Mouse (Mus musculus): ENCODE results near the gene Slc7a15. TPM values are rescaled to one million over a fixed set of nuclear protein-coding genes. Genes with fewer than 3 reads are reported as not detected.

Slc7a15 gene
- polyA plus RNA-seq, 1 experiment from 2014 or later, result not detected

DNA sequence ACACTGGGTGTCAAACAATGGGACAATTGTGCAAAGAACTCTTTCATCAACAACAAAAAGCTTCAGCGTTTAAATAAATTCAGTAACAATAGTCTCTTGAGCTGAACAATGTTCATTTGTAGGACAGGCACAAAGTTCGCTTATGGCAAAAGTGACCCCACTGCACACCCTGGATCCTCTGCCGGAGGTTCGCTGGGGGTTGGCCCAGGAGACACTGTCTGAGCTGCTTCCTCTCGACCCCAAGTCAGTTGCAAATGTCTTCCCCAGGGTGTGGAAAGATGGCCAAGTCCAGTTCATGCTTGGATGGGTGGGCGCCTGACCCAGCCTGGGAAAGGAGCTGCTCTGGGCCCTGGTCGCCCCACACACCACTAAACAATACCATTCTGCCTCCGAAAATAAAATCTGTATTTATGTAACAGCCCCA, 100.7 kb downstream of the Slc7a15 start:
- H3K4me3 ChIP-seq (ENCODE audit: low read depth, low read length), result peak overlapping the region; percentile 93
- H3K36me3 ChIP-seq (ENCODE audit: control insufficient read depth, insufficient read depth, low read length), result no peaks in the 10 kb centered on the region
- ATAC-seq (ENCODE audit: low read depth) (no peak), DNase-seq (ENCODE audit: low spot score) (no peak)
- peak overlapping the region; percentile 100 for H3K9ac ChIP-seq (ENCODE audit: low read depth, low read length)
- H3K27me3 ChIP-seq (replicated peaks; ENCODE audit: control insufficient read depth, insufficient read depth, low read length), result no peaks in the 10 kb centered on the region
- H3K4me1 ChIP-seq (ENCODE audit: control insufficient read depth, insufficient read depth, low read length), result peaks cover 28% of the 10 kb centered on the region
- H3K4me2 ChIP-seq (ENCODE audit: low read depth, low read length), result peak overlapping the region; percentile 91
- WGBS, result 14% methylated on average over 8 of the region's 8 CpGs
- H3K27ac ChIP-seq (replicated peaks; ENCODE audit: low read depth, low read length), result peak overlapping the region; percentile 100
- H3K9me3 ChIP-seq (ENCODE audit: control insufficient read depth, low read length), result no peaks in the 10 kb centered on the region

DNA sequence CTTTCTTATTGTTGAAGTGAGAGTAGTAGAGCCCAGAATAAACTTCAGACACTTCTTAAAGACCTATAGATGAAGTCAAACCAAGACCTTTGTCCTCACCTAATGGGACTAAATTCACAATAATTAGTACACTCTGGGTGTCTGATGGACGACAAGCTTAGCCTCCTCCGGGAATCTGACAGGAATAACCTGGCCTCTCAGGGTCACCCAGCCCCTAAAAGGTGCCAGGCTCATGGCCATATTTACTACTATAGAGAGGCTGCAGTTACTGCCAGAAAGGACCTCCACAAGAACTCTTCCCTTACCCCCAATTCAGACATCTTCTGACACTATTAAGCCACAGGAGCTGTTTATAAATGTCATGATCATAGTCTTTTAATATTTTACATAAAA, 101.6 kb downstream of the Slc7a15 start:
- DNase-seq (ENCODE audit: low spot score) (no peak), ATAC-seq (ENCODE audit: low read depth) (no peak)
- WGBS, result 22% methylated on average over 2 of the region's 2 CpGs
- no peaks in the 10 kb centered on the region for H3K36me3 ChIP-seq (ENCODE audit: control insufficient read depth, insufficient read depth, low read length)
- no peaks in the 10 kb centered on the region for H3K27me3 ChIP-seq (replicated peaks; ENCODE audit: control insufficient read depth, insufficient read depth, low read length)
- peak overlapping the region; percentile 100 for H3K27ac ChIP-seq (replicated peaks; ENCODE audit: low read depth, low read length)
- H3K9ac ChIP-seq (ENCODE audit: low read depth, low read length), result peak overlapping the region; percentile 52
- H3K4me3 ChIP-seq (ENCODE audit: low read depth, low read length), result peak overlapping the region; percentile 93
- peak overlapping the region; percentile 91 for H3K4me2 ChIP-seq (ENCODE audit: low read depth, low read length)
- peaks cover 28% of the 10 kb centered on the region for H3K4me1 ChIP-seq (ENCODE audit: control insufficient read depth, insufficient read depth, low read length)
- H3K9me3 ChIP-seq (ENCODE audit: control insufficient read depth, low read length), result no peaks in the 10 kb centered on the region

DNA sequence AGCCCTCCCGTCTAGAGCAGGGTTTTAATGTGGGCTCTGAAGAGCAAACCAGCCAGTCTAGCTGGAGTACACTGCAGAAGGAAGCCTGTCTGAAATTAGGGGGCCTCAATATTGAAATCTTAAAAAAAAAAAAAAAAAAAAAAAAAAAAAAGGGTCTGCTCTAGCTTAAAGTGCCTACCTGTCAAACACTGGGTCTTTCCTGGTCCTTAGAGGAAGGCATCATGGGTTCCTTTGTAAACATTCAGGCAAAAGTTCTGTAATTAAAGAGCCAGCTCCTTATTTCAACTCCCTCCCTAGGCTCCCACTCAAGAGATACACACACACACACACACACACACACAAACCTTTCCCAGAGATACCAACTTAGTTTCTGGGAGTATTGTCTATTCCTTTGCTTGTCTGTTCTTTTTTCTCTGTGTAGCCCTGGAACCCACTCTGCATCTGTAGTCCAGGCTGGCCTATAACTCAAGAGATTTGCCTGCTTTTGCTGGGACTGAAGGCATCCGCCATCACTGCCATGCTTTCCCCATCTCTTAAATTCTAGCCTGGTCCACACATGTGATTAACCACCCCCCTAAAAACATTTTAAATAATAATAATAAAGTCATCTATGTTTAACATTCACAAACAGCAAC, 102.1 kb downstream of the Slc7a15 start:
- Histone ChIP-seq H3K27ac (replicated peaks; ENCODE audit: low read depth, low read length) (peak overlapping the region; percentile 59), H3K4me3 (ENCODE audit: low read depth, low read length) (peak overlapping the region; percentile 93), H3K4me1 (ENCODE audit: control insufficient read depth, insufficient read depth, low read length) (peaks cover 28% of the 10 kb centered on the region), H3K9ac (ENCODE audit: low read depth, low read length) (peak overlapping the region; percentile 52), H3K36me3 (ENCODE audit: control insufficient read depth, insufficient read depth, low read length) (no peaks in the 10 kb centered on the region), H3K4me2 (ENCODE audit: low read depth, low read length) (peak overlapping the region; percentile 91), H3K27me3 (replicated peaks; ENCODE audit: control insufficient read depth, insufficient read depth, low read length) (no peaks in the 10 kb centered on the region), H3K9me3 (ENCODE audit: control insufficient read depth, low read length) (no peaks in the 10 kb centered on the region)
- no peak for DNase-seq (ENCODE audit: low spot score)
- WGBS, result 41% methylated on average over 2 of the region's 2 CpGs
- no peak for ATAC-seq (ENCODE audit: low read depth)

DNA sequence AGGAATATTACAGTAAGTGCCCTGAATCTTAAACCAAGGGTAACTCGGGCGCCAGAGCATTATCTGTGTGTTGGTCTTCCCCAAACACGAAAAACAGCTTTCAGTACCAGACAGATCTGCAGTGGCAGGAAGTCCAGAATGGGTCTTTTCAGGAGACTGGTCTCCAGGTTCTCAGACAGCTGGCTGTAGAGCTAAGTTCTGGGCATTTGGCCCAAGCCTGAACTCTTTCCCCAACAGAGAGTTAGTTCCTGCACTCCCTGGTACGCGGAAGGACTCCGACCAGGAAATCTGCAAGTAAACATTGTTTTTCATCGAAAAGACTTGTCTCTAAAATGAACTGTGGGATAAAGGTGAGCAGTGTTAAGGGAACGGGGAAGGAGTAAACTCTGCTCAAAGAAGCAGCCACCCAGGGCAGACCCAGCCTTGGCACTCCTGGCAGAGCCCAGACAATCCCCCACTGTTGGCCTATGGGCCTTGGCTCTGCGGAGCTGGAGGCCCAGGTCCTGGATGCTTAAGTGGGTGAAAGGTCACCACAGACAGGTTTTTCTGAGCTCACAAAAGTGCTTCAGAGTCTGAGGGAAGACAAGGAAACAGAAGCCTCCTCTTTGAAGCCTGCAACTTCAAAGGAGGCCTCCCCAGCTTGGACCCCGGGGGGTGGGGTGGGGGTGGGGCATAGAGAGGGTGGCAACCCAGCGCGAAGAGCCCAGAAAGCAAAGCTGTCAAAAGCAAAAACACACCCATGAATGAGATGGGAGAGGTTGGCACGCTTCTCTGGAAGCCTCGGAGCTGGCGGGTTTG, 102.8 kb downstream of the Slc7a15 start:
- ATAC-seq (ENCODE audit: low read depth), result no peak
- Histone ChIP-seq H3K4me3 (ENCODE audit: low read depth, low read length) (peak overlapping the region; percentile 93; the same call in 1 of the 2 replicates), H3K4me1 (ENCODE audit: control insufficient read depth, insufficient read depth, low read length) (peaks cover 25% of the 10 kb centered on the region), H3K36me3 (ENCODE audit: control insufficient read depth, insufficient read depth, low read length) (no peaks in the 10 kb centered on the region), H3K9ac (ENCODE audit: low read depth, low read length) (0 out of 2 replicates have a peak overlapping the region, but pooled peaks have one; percentile 52), H3K9me3 (ENCODE audit: control insufficient read depth, low read length) (no peaks in the 10 kb centered on the region), H3K27ac (replicated peaks; ENCODE audit: low read depth, low read length) (peak overlapping the region; percentile 59), H3K27me3 (replicated peaks; ENCODE audit: control insufficient read depth, insufficient read depth, low read length) (no peaks in the 10 kb centered on the region), H3K4me2 (ENCODE audit: low read depth, low read length) (peak overlapping the region; percentile 91)
- peak; percentile 73 for DNase-seq (ENCODE audit: low spot score)
- WGBS, result 15% methylated on average over 15 of the region's 15 CpGs

DNA sequence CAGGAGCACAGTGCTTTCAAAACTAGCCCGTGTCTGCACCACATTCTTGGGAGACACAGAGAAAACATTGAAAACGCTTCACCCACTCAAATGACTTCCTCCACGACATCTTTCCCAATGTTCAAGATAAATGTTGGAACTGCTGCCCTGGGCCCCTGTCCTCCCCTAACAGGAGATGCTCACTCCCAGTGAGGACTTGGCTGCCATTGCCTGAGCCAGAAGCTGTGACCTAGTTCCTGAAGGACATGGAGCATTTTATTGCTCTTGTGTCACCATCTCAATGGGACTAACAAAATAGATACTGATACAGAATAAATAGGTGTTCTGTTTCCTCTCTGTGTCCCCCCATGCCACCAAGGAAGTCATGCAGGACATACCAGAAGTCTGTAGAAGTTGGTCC, 104.2 kb downstream of the Slc7a15 start:
- Histone ChIP-seq H3K4me2 (ENCODE audit: low read depth, low read length) (no peak overlapping the region), H3K9ac (ENCODE audit: low read depth, low read length) (no peak overlapping the region), H3K4me3 (ENCODE audit: low read depth, low read length) (no peak overlapping the region), H3K27ac (replicated peaks; ENCODE audit: low read depth, low read length) (no peak overlapping the region), H3K36me3 (ENCODE audit: control insufficient read depth, insufficient read depth, low read length) (no peaks in the 10 kb centered on the region), H3K4me1 (ENCODE audit: control insufficient read depth, insufficient read depth, low read length) (peaks cover 20% of the 10 kb centered on the region), H3K9me3 (ENCODE audit: control insufficient read depth, low read length) (no peaks in the 10 kb centered on the region), H3K27me3 (replicated peaks; ENCODE audit: control insufficient read depth, insufficient read depth, low read length) (no peaks in the 10 kb centered on the region)
- ATAC-seq (ENCODE audit: low read depth) (no peak), DNase-seq (ENCODE audit: low spot score) (no peak)
- 78% methylated on average over 3 of the region's 3 CpGs for WGBS

DNA sequence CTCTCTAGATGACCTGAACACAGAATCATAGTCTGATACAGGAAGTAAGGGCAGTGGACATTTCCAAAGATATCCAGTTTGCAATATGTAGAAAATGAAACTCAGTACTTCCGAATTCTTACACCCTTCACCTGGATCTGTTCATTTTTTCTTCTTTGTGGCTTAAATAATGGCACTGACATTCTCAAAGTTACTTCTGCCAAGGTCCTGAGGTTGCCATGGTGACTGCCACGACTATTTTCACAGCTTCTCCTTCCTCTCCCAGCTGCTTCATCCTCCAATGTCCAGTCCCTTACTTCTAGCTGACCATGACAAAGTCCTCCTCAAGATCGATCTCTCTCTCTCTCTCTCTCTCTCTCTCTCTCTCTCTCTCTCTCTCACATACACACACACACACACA, 105.5 kb downstream of the Slc7a15 start:
- Histone ChIP-seq H3K9ac (ENCODE audit: low read depth, low read length) (no peak overlapping the region), H3K27me3 (replicated peaks; ENCODE audit: control insufficient read depth, insufficient read depth, low read length) (no peaks in the 10 kb centered on the region), H3K4me1 (ENCODE audit: control insufficient read depth, insufficient read depth, low read length) (peaks cover 22% of the 10 kb centered on the region), H3K9me3 (ENCODE audit: control insufficient read depth, low read length) (no peaks in the 10 kb centered on the region), H3K36me3 (ENCODE audit: control insufficient read depth, insufficient read depth, low read length) (no peaks in the 10 kb centered on the region), H3K27ac (replicated peaks; ENCODE audit: low read depth, low read length) (no peak overlapping the region), H3K4me2 (ENCODE audit: low read depth, low read length) (no peak overlapping the region), H3K4me3 (ENCODE audit: low read depth, low read length) (no peak overlapping the region)
- WGBS, result 57% methylated on average over 3 of the region's 3 CpGs
- no peak for ATAC-seq (ENCODE audit: low read depth)
- no peak for DNase-seq (ENCODE audit: low spot score)

DNA sequence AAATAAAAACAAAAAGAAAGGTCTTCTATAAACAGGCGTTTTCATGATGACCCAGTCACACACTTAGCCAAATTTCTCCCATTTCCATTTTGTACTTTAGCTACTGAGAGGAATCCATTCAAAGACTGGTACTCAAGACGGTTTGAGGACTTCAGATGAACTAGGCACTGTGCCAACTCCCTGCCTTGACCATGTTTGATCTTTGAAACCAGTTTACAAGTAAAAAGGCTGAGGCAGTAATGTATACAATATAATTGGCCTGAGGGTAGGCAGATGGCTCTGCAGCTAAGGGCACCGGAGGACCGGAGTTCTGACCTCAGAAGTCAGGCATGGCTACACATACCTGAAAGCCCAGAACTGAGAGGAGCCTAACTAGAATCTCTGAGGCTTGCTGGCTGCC, 109.8 kb downstream of the Slc7a15 start:
- WGBS, result 45% methylated on average over 4 of the region's 4 CpGs
- peak; percentile 54 for DNase-seq (ENCODE audit: low spot score)
- no peaks in the 10 kb centered on the region for H3K27me3 ChIP-seq (replicated peaks; ENCODE audit: control insufficient read depth, insufficient read depth, low read length)

DNA sequence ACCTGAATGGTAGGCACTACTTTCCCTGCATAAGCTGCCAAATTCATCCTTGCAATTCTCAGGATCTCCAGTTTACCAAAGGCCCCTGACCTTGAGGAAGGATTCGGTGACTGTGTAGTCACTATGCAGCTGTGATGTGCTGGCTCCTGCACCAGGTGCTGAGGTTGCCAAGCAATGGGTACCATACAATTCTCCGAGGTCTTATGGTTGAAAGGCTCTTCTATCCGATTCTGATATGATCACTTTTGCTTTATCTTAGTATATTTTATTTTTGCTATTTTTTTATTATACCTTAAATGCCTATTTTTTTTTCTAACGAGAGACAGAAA, 110.2 kb downstream of the Slc7a15 start:
- 84% methylated on average over 4 of the region's 4 CpGs for WGBS
- DNase-seq (ENCODE audit: low spot score), result no peak
- no peaks in the 10 kb centered on the region for H3K27me3 ChIP-seq (replicated peaks; ENCODE audit: control insufficient read depth, insufficient read depth, low read length)
- no peak overlapping the region for H3K27ac ChIP-seq (replicated peaks; ENCODE audit: low read depth, low read length)
- H3K4me2 ChIP-seq (ENCODE audit: low read depth, low read length), result no peak overlapping the region
- H3K36me3 ChIP-seq (ENCODE audit: control insufficient read depth, insufficient read depth, low read length), result no peaks in the 10 kb centered on the region
- H3K9ac ChIP-seq (ENCODE audit: low read depth, low read length), result no peak overlapping the region
- peaks cover 9% of the 10 kb centered on the region for H3K4me1 ChIP-seq (ENCODE audit: control insufficient read depth, insufficient read depth, low read length)
- no peak for ATAC-seq (ENCODE audit: low read depth)
- no peaks in the 10 kb centered on the region for H3K9me3 ChIP-seq (ENCODE audit: control insufficient read depth, low read length)
- H3K4me3 ChIP-seq (ENCODE audit: low read depth, low read length), result no peak overlapping the region

More for the DNA sequence above, 109.8 kb downstream of the Slc7a15 start:
- no peaks in the 10 kb centered on the region for H3K36me3 ChIP-seq (ENCODE audit: control insufficient read depth, insufficient read depth, low read length)
- H3K9ac ChIP-seq (ENCODE audit: low read depth, low read length), result no peak overlapping the region
- no peaks in the 10 kb centered on the region for H3K9me3 ChIP-seq (ENCODE audit: control insufficient read depth, low read length)
- no peak for ATAC-seq (ENCODE audit: low read depth)
- peaks cover 9% of the 10 kb centered on the region for H3K4me1 ChIP-seq (ENCODE audit: control insufficient read depth, insufficient read depth, low read length)
- no peak overlapping the region for H3K4me3 ChIP-seq (ENCODE audit: low read depth, low read length)
- no peak overlapping the region for H3K4me2 ChIP-seq (ENCODE audit: low read depth, low read length)
- no peak overlapping the region for H3K27ac ChIP-seq (replicated peaks; ENCODE audit: low read depth, low read length)
